Mouse (Mus musculus) lung, embryonic 14.5 days (tissue): ENCODE results near the gene Dock4. TPM values are rescaled to one million over a fixed set of nuclear protein-coding genes. Genes with fewer than 3 reads are reported as not detected.

Experiments
- ATAC-seq: fragments of 200-750 bp; cut with Nextera tagmentation; 2 replicates; pipeline ENCODE4 v1.8.0; 2017; ENCODE audit warnings: mild to moderate bottlenecking, moderate TSS enrichment, moderate library complexity; ENCODE audit not compliant: insufficient read depth
- DNase-seq: peaks from one replicate; pipeline ENCODE4 v3.0.0-alpha.2; 2015
- H3K27ac ChIP-seq: fragments of 300-500 bp; sonication (generic); 2 replicates; pipeline ENCODE4 v1.5.1; 2014; ENCODE audit warnings: low read depth, mild to moderate bottlenecking, moderate library complexity
- H3K27me3 ChIP-seq: fragments of 300-500 bp; sonication (generic); 2 replicates; pipeline ENCODE4 v1.6.1; 2014; ENCODE audit warnings: low read length, control low read depth; ENCODE audit not compliant: insufficient read depth
- H3K36me3 ChIP-seq: fragments of 300-500 bp; sonication (generic); 2 replicates; pipeline ENCODE4 v1.6.1; 2014; ENCODE audit warnings: control low read depth; ENCODE audit not compliant: insufficient read depth
- H3K4me1 ChIP-seq: fragments of 300-500 bp; sonication (generic); 2 replicates; pipeline ENCODE4 v1.6.1; 2014; ENCODE audit warnings: antibody characterized with exemption, control low read depth; ENCODE audit not compliant: insufficient read depth
- H3K4me2 ChIP-seq: fragments of 300-500 bp; sonication (generic); 2 replicates; pipeline ENCODE4 v1.6.1; 2014; ENCODE audit warnings: mild to moderate bottlenecking
- H3K4me3 ChIP-seq: fragments of 300-500 bp; sonication (generic); 2 replicates; pipeline ENCODE4 v1.5.1; 2014; ENCODE audit warnings: low read depth, low read length
- H3K9ac ChIP-seq: fragments of 300-500 bp; sonication (generic); 2 replicates; pipeline ENCODE4 v1.6.1; 2014
- H3K9me3 ChIP-seq: fragments of 300-500 bp; sonication (generic); 2 replicates; pipeline ENCODE4 v1.6.1; 2016; ENCODE audit warnings: low read depth, low read length, control low read depth
- CTCF ChIP-seq: IDR thresholded peaks from 2 replicates; pipeline ENCODE4 v1.5.1; 2016; ENCODE audit warnings: antibody characterized with exemption, low read depth
- WGBS: fragments of 180-500 bp; shearing (Covaris S2); extraction: QIAGEN DNeasy Blood & Tissue Kit; methylation state at CpG from one replicate; pipeline ENCODE4 v1.1.7; 2014; 5-methylcytosine and 5-hydroxymethylcytosine counted together
- polyA plus RNA-seq: library from polyadenylated mRNA; unstranded; fragments of >200 nt; fragmentation: Nextera tagmentation; extraction: Ambion mirVana; gene quantifications from 2 replicates; pipeline ENCODE4 v1.2.1, GENCODE M21; 2014

Dock4 gene
- polyA plus RNA-seq, 1 experiment from 2014 or later, result 28.9 TPM

DNA sequence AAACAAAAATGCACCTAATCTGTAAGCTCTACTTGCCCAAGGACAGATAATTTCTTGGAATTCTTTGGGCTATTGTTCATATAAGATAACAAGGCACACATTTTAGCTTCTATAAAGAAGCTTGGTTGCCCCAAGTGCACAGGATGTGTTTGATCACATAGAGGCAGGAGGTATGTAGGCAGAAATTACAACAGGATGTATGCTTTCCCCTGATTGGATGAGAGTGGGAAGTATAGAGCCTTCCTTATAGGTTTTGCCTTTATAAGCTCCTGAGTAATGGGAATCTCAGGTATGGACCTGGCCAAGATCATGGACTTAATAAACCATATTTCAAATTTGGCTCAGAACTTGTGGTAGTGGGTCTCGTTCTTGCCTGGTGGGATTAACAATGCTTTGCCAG lies 20.8 kb upstream of the Dock4 start:
- ATAC-seq, result no peak
- no peak for DNase-seq
- Histone ChIP-seq H3K27ac (no peak overlapping the region), H3K4me1 (peaks cover 3% of the 10 kb centered on the region; the same call in 1 of the 2 replicates), H3K4me2 (no peak overlapping the region), H3K9ac (no peak overlapping the region), H3K9me3 (no peaks in the 10 kb centered on the region), H3K27me3 (no peaks in the 10 kb centered on the region), H3K36me3 (no peaks in the 10 kb centered on the region), H3K4me3 (no peak overlapping the region)
- no peak for TF ChIP-seq CTCF
- 88% methylated on average over 1 of the region's 1 CpGs for WGBS

DNA sequence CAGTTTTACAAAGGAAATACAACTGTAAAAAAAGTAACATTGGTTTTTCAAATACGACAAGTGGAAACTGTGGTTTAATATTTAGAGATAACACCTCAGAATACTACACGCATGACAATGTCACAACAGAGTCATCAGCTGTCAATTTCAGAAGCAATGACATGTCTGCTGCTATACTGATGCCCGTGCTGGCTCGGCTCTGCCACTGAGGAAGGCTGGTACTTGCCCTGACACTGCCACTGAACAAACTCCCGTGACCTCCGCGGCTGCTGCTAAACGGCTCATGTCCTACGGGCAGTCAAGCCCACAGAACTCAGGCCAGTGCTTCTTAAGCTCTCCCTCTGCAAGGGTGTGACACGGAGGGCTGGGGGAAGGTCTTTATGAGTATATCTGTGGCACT lies 18.1 kb upstream of the Dock4 start:
- Histone ChIP-seq H3K9me3 (no peaks in the 10 kb centered on the region), H3K27ac (no peak overlapping the region), H3K36me3 (no peaks in the 10 kb centered on the region), H3K4me2 (no peak overlapping the region), H3K9ac (no peak overlapping the region), H3K27me3 (no peaks in the 10 kb centered on the region), H3K4me3 (no peak overlapping the region), H3K4me1 (peaks cover 12% of the 10 kb centered on the region)
- ATAC-seq (no peak), DNase-seq (no peak)
- 77% methylated on average over 10 of the region's 10 CpGs for WGBS
- TF ChIP-seq CTCF, result no peak

DNA sequence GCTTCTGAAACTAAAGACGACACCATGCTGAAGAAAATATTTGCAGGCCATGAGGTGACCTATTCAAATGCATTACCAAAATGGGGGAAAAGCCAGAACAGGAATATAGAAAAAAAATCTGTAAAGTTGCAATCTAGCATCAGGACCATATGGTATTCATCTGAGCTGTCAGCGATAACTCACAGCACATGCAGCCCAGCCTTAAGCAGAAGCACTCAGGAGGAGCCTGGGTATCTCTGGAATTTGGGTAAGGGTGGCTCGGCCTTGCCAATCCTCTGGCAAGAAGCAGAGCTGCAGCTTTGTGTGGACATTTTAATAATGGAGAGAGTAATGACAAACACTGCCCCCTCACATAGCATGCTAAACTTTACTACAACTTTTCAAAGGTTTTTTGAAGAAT lies 15.8 kb upstream of the Dock4 start:
- DNase-seq, result peak; percentile 34
- Histone ChIP-seq H3K36me3 (no peaks in the 10 kb centered on the region), H3K27me3 (no peaks in the 10 kb centered on the region), H3K4me2 (no peak overlapping the region), H3K4me3 (no peak overlapping the region), H3K9ac (no peak overlapping the region), H3K27ac (peak overlapping the region; percentile 45; the same call in 1 of the 2 replicates), H3K4me1 (peaks cover 12% of the 10 kb centered on the region), H3K9me3 (no peaks in the 10 kb centered on the region)
- no peak for ATAC-seq
- WGBS, result 34% methylated on average over 3 of the region's 3 CpGs
- no peak for TF ChIP-seq CTCF

DNA sequence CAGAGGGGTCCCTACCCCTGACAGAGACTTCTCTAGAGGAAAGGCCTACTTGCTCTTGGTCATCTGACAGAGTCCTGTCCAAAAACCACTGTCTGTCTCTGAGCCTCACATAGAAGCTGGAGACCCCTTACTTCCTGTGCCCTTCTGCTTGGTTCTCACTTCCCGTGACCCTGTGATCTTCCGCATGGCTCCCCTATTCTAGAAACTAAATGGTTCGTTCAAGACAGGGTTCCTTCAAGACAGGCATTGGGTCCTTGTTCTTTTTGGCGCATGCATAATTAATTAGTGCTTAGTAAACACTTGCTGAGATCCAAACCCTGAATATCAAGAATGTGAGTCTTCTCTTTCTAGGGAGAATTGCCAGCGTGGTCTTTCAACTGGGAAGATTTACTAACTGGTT lies 14.7 kb upstream of the Dock4 start:
- Histone ChIP-seq H3K9ac (no peak overlapping the region), H3K36me3 (no peaks in the 10 kb centered on the region), H3K9me3 (no peaks in the 10 kb centered on the region), H3K4me3 (no peak overlapping the region), H3K4me2 (no peak overlapping the region), H3K27ac (no peak overlapping the region), H3K27me3 (no peaks in the 10 kb centered on the region), H3K4me1 (peaks cover 12% of the 10 kb centered on the region)
- no peak for TF ChIP-seq CTCF
- DNase-seq (no peak), ATAC-seq (no peak)
- WGBS, result 69% methylated on average over 5 of the region's 5 CpGs

DNA sequence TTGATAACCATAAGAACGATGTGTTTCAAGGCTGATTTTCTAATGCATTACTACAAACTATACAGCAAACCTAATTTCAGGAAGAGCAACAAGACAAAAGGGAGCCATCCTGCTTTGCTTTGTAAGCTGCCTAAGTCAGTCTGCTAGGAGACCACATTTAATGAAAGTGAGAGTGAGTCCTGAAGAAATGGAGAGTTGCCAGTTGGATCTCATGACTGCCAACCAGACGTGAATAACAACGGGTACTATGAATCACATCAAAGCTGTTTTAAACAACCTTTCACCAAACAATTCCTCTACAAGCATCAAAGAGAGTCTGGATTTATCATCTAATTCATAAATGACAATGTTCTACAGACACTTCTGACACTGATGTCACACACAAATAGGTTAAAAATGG lies 11.7 kb upstream of the Dock4 start:
- Histone ChIP-seq H3K4me1 (peaks cover 12% of the 10 kb centered on the region), H3K4me2 (no peak overlapping the region), H3K27ac (no peak overlapping the region), H3K9ac (no peak overlapping the region), H3K9me3 (no peaks in the 10 kb centered on the region), H3K27me3 (no peaks in the 10 kb centered on the region), H3K36me3 (no peaks in the 10 kb centered on the region), H3K4me3 (no peak overlapping the region)
- DNase-seq, result peak; percentile 75
- ATAC-seq, result no peak
- no peak for TF ChIP-seq CTCF
- 30% methylated on average over 3 of the region's 3 CpGs for WGBS

DNA sequence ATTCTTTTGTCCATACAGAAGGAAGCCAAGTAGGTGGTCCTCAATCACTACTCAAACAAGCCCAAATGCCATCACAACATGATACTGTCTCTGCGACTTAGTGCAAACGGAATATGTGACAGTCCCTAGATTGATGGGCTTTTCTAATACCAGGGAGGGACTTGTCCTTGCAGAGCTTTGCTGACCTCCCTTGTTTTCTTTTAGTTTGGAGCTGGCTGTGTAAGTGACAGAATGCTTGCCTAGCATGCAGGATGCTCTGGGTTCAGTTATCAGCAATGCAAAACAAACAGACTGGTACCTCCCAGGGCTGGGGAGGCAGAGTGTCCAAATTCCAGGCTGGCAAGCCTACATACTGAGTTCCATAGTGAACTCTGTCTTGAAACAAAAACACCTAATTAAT lies 7.7 kb upstream of the Dock4 start:
- H3K27me3 ChIP-seq, result no peaks in the 10 kb centered on the region
- no peak for ATAC-seq
- WGBS, result 15% methylated on average over 2 of the region's 2 CpGs

DNA sequence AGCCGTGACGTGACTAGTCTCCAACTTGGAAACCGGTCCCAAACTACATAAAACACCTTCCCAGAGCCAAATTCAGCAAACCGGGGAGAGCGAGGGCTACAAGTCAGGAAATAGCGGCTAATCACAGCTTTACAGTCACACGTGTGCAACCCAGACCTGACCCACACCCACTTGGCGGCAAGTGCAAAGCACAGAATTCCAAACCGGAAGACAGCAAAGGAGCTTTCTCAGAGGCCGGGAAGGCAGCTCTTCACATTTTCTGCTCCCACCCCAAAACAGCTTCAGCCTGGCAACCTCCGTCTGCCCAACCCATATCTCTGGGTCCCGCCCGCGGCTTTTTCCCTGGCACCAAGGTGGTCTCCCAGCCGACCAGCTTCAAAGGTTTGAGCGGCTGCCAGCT lies 546 bp upstream of the Dock4 start:
- H3K4me1 ChIP-seq, result peaks cover 11% of the 10 kb centered on the region
- WGBS, result under 1% methylated on average over 16 of the region's 16 CpGs
- H3K9me3 ChIP-seq, result no peaks in the 10 kb centered on the region
- peak; percentile 61 for DNase-seq
- H3K27ac ChIP-seq, result peak overlapping the region; percentile 46; the same call in 1 of the 2 replicates
- peak overlapping the region; percentile 71 for H3K9ac ChIP-seq
- peak overlapping the region; percentile 88 for H3K4me2 ChIP-seq
- no peak for TF ChIP-seq CTCF
- ATAC-seq, result peak; percentile 22
- H3K4me3 ChIP-seq, result peak overlapping the region; percentile 83
- H3K36me3 ChIP-seq, result no peaks in the 10 kb centered on the region
- H3K27me3 ChIP-seq, result no peaks in the 10 kb centered on the region

More for the DNA sequence above, 7.7 kb upstream of the Dock4 start:
- TF ChIP-seq CTCF, result no peak
- no peak overlapping the region for H3K4me3 ChIP-seq
- H3K9me3 ChIP-seq, result no peaks in the 10 kb centered on the region
- DNase-seq, result no peak
- no peaks in the 10 kb centered on the region for H3K36me3 ChIP-seq
- H3K9ac ChIP-seq, result no peak overlapping the region
- no peak overlapping the region for H3K4me2 ChIP-seq
- peaks cover 3% of the 10 kb centered on the region; the same call in 1 of the 2 replicates for H3K4me1 ChIP-seq
- H3K27ac ChIP-seq, result no peak overlapping the region
